Mouse (Mus musculus) spleen, adult 2 months (tissue): Measurements from ENCODE around the gene Vdac2.

ENCODE experiments used
- CTCF ChIP-seq: fragments of 200-500 bp; IDR thresholded peaks from 2 replicates; pipeline ENCODE4 v1.5.1; 2011; ENCODE audit warnings: mild to moderate bottlenecking, inconsistent platforms; ENCODE audit not compliant: insufficient read depth, insufficient read length, insufficient replicate concordance; ENCODE audit errors: extremely low read depth
- POLR2A ChIP-seq: fragments of 200-500 bp; IDR thresholded peaks from 2 replicates; pipeline ENCODE4 v1.6.1; 2011; ENCODE audit warnings: low read depth, low read length, inconsistent platforms

GRCm38 (mm10) chr14:21813847-21814246 lies 11.2 kb upstream of the Vdac2 start:
- TF ChIP-seq POLR2A (no peak), CTCF (no peak)
